Mouse (Mus musculus): ENCODE measurements around the gene Ttc37.

Gene Ttc37

DNA sequence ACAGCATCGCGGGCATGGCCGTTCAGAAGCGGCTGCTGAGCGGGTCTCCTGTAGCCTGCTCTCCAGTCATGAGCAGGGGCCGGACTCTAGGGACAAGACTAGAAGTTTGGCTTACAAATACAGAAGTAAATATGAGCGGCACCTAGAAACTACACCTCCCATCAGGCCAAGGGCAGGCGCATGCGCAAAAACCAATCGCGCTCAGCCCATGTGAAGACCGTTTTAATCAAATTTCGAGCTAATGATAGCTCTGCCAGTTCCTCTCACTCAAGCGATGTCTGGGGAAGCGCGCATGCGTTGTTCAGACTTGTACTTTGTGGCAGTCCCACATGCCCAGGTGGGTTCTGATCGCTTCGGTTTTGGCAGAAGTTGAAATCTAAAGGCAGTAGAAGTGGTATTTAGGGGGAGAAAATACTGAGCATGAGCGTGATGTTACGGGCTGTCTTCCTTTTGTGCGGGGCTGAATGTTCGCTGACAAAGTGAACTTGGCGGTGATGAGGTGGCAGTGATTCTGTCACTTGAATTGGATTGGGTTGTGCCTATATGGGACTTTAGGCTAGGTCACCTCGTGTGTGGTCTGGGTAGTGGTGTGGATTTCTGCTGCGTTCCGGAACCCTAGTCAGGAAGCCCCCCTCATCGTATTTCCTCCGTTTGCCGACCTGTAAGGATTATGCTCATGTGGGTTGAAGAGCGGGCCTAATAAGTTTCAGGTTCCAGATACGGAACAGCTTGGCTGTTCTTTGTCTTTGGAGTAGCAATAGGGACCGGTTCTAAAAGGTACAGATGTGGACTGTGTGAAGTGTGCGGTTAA, at the start of gene Ttc37, which contains the start of gene Arsk:
Gene Ttc37, plus strand, starts transcription at position 242 of the 811 bp plus-strand sequence.
Gene Arsk, minus strand, starts transcription at position 168 of the 811 bp plus-strand sequence.
- DNase-seq (ENCODE audit: low spot score): peak; percentile 92

DNA sequence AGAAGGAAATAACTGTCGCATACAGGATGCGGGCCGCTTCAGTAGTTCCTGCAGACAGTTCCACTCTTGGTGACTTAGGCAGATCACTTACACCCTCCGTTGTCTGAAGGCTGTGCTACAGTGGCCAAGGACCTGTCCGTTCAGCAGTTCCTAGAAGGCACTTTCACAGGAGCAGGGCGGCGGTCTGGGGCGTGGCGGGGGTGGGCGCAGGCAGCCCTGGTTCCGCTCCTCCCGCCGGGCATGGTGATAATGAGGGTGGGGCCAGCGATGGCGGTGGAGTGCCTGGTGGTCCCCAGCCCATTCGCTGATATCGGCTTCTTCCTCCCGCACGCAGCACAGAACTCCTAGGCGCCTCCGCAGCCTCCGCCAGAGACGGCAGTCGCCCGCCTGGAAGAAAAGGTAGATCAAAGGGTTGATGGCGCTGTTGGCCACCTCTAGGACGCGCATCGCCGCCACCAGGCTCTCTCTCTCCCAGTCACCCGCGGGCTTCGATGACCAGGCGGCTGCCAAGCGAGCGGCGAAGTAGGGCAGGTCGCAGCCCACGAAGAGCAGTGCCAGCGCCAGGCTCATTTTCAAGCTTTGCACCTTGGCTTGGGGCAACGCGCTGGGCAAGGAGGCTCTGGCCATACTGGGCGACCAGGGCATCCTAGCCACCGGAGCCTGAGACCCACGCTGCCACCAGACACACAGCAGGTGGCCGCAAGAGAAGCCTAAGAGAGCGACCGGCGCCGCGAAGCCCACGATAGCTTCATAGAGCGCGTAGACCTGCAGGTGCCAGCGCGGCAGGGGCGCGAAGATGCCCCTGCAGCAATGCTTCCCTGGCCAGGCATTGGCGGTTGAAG, 42.9 kb upstream of the Ttc37 start:
- peak; percentile 17 for DNase-seq (ENCODE audit: low spot score)

GRCm38 (mm10) chr13:76056261-76056724, 42.2 kb upstream of the Ttc37 start:
- DNase-seq (ENCODE audit: low spot score): peak; percentile 61

GRCm38 (mm10) chr13:76056896-76057266, 41.7 kb upstream of the Ttc37 start, which contains the start of gene Gpr150:
Gene Gpr150 (minus strand): TSS chr13:76056996.
- no peak for DNase-seq (ENCODE audit: low spot score)

DNA sequence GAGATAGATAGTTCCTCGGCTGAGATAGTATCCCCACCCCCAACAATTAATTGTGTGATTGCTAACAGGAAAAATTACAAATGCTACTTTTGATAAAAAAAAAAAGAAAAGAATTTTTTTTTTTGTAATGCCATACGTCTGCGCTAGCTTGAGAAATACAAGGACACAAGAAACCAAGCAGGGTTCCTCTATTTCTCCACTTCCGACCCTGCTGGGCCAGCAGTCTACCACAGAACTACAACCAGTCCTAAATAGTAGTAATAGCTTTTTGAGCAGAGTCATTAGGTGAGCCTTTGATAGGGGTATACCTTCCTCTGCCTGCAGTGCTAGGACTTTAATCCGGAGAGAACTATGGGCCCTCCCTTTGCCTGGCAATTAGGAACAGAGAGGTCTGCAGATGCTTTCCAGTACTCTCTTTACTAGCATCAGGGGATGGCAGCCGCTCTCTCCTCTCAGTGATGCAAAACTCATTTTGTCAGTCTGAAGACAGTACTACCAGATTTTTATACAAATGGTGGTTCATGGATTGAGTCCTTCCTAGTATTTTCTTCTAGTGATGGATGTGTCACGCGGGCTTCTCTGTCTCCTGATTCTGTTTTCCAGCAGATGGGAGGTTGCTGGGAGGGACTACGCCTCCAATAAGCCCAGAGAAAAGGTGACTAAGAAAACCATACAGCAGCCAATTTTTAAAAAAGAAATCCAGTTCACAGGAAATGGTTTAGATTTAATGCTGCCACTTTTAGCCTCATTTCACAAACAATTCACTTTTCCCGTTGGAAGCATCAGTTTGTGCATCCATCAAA, 41.1 kb upstream of the Ttc37 start:
- DNase-seq (ENCODE audit: low spot score): peak; percentile 23

GRCm38 (mm10) chr13:76059591-76059990, 38.9 kb upstream of the Ttc37 start:
- DNase-seq (ENCODE audit: low spot score): no peak

DNA sequence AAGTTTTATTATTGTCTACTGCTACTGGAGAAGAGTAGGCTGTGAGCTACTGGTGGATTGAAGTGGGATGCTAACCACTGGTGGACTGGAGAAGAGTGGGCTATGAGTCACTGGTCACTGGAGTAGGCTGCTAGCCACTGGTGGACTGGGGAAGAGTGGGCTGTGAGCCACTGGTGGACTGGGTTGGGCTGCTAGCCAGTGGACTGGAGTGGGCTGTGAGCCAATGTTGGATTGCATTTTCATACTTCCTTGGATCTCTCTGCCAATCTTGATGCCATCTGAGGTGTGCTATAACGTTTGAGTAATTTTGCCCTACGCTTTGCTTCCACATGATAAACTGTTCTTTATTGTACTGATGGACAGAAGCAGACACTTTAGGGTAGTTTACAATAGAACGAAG, 36.4 kb upstream of the Ttc37 start:
- DNase-seq (ENCODE audit: low spot score): no peak

DNA sequence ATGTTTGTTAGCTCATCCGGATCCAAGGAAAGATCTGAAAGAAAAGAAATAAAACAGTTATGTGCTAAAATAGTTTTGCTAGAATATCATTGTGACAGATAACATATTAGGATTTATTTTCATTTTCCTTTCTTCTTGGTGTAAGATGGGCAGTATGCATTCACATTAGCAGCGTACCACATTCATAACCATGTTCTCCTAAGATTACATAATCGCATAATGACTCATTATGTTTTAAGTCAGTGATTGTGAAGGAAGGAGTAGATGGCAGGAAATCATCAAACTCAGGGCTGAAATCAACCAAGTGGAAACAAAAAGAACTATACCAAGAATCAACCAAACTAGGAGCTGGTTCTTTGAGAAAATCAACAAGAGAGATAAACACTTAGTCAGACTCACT, 36.0 kb upstream of the Ttc37 start:
- no peak for DNase-seq (ENCODE audit: low spot score)

DNA sequence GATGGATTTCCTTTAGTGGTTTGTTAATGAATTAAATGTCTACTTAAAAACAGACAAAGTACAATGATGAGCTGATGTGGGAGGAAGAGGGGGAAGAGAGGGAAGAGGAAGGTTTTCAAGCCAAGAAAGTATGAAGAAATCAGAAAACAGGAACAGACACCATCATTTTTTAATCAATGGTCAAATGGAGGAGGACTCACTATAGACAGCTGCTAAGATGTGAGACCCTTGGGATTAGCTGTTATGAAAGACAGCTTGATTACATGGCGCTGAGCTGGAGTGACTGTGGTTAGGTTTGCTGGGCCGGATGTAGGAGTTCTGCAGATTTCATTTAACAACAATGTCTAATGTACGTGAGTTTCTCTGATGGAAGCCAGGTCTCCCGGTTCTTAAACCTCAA, 35.0 kb upstream of the Ttc37 start:
- DNase-seq (ENCODE audit: low spot score): no peak

DNA sequence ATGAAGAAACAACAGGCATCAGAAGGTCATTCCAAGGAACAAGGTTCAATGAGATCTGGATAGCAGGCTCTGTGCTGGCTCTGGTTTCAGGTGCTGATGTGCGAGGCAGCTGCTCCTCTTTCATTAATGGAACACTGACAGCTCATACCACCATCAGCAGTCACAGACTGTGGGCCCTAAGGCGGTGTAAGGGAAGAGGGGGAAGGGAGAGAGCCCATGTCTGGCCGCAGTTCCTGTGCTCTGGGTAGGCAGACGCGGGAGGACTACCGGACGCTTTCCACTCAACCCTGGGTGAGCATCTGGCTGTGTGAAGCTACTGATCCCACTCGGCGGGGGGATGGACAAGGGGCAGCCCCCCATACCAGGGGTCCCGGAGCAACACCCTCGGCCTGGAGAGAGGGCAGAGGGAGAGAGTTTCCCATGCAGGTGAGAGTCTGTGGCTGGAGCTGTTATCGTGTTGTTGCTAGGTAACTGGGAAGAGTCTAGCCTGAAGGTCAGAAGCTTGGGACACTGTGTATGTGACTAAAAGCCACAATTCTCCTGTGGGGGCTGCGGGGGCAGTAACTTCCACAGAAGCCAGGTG, 34.1 kb upstream of the Ttc37 start:
- DNase-seq (ENCODE audit: low spot score): no peak

DNA sequence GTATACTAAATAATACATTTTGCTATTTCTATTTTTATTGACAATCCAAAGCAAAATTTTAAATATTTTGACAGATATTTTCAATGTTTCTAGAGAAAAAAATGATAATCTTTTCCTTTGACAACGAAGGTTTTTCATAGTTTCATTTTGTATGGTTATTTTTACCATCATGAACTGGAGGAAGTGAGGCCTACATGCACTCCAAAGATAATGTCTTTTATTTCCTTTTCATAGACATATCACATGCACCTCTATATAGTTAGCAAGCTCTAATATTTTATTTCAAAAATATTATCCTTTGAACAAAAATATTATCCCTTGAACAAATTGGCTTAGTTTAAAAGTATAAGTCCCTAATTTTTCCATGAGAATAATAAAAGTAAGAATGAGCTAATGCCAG, 24.2 kb upstream of the Ttc37 start:
- DNase-seq (ENCODE audit: low spot score): no peak

GRCm38 (mm10) chr13:76098116-76098492, 430 bp upstream of the Ttc37 start:
- no peak for DNase-seq (ENCODE audit: low spot score)

GRCm38 (mm10) chr13:76101989-76102388, 3.5 kb downstream of the Ttc37 start:
- no peak for DNase-seq (ENCODE audit: low spot score)

DNA sequence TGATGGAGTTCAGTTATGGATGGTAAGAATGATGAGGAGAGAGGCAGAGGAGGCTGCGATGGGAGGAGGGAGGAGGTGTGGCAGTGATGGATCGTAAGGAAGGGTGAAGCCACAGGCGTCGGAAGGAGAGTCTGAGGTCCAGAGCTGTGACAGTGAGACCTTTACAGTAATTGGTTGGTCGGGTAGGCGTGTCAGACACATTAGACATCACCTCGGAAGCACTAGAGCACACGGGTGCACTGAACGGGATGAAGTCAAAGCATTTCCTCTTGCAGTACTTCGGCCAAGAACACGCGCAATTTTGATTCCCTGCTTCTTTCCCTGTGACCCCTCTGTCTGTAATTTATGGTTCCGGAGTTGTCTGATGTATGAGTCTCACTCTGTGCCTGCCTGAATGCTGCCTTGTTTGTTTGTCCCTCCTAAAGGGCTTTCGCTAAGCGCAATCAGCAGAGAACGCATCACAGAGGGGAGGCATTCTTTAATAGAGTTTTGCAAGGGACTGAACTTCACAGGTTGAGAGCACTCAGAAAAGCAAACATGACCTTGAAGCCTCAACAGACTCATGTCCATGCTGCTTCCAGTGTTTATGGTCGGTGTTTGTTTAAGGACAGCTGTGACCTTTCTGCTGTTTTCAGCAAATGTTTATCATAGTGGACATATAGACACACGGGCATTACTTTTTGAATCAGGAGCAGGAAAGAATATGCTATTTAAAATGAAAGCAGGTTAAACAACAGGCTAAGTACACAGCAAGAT, 10.7 kb downstream of the Ttc37 start:
- no peak for DNase-seq (ENCODE audit: low spot score)

DNA sequence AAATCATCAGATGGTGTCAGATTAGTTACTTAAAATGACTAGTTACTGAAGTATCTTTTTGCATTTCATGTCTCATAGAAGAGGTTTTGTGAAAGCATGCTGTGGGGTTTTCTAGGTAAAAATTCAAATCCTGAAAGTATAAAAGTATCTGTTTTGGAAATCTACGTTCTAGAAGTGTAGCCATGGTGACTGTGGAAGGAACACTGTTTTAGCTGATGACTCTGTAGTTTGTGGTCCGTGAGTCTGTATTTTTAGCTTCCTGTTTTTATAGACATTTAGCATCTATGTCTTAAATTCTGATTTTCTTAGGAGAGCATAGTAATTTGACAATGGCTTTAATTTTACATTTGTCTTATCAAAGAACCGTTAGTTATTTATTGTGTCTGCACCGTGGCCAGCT, 30.3 kb downstream of the Ttc37 start:
- no peak for DNase-seq (ENCODE audit: low spot score)

DNA sequence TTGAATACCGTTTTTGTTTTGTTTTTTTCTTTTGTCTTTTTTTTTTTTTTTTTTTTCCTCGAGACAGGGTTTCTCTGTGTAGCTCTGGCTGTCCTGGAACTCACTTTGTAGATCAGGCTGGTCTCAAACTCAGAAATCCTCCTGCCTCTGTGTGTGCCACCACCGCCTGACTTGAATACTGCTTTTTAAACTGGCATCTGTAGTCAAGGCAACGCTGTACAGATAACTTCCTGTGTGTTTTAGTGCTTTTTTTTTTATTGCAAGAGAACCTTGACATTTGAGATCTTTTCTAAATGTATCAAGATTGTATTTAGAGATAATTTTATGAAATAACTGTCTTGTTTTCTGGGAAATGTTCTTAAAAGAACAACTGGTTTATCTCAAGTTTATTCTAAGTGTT, 33.9 kb downstream of the Ttc37 start:
- no peak for DNase-seq (ENCODE audit: low spot score)

DNA sequence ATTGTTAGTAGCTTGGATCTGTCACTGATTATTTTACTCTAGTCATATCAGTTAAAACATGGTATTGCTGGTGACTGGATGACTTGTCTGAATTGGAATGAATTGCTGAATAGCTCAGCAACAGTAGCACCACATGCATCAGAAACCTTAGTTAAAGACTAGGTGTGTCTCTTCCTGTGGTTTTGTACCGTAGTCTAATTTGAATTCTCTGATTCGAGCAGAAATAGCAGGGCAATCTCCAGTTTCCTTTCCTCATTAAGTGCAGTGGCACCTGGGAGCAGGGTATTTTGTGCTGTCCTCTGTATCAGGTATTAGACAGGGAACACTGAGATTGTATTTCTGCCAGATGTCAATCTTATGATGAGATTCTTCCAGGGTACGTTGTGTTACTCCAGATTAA, 40.3 kb downstream of the Ttc37 start:
- no peak for DNase-seq (ENCODE audit: low spot score)

DNA sequence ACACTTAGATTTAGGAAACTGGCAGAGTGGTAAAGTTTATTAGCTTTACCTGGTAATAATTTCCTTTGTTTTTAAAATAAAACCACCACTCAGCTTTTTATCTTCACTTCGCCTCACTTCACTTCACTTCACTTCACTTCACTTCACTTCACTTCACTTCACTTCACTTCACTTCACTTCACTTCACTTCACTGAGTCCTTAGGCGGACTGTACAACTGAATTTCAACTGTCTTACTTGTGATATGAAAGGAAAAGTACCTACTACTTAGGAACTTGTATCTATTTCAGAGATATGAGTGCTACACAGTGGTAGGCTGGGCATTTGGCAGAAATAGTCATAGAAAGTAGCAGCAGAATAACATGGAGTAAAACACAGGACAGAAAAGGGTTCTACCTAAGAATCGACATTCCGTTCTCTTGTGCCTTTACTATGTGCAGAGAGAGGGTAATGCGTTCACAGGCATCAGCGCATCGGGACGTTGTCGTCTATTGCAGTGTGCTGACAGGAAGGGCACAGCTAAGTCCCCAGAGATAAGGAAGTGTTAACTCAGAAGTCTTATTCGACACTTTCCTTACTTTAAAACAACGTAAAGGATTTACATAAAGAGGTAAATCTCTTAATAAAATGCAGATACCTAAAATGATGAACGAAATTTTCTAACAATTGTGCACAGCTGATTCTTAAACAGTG, 42.7 kb downstream of the Ttc37 start:
- DNase-seq (ENCODE audit: low spot score): no peak

- no peak for DNase-seq (ENCODE audit: low spot score)
Observed at GRCm38 (mm10) chr13:76150483-76150882, 51.9 kb downstream of the Ttc37 start.

DNA sequence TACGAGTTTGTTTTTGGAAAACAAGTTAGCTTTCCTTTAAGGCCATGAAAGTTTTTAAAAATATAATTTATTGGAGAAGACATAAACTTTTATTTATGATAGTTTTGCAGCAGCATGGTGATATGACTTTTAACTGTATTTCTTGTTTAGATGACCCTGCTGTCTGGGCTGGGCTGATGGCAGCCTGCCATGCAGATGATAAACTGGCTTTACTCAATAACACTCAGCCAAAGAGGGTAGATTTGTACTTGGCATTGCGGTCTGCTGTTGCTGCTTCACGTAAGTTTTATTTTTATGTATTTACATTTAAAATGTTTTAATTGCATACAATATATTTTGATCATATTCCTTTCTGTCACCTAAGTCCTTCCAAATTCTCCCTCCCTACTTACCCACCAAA, 58.6 kb downstream of the Ttc37 start:
- no peak for DNase-seq (ENCODE audit: low spot score)

- no peak for DNase-seq (ENCODE audit: low spot score)
Observed at GRCm38 (mm10) chr13:76157508-76157907, 59.0 kb downstream of the Ttc37 start.

Measured in left cerebral cortex, adult 11 months (tissue).